Mouse (Mus musculus): ENCODE results near the gene Gse1. TPM values are rescaled to one million over a fixed set of nuclear protein-coding genes. Genes with fewer than 3 reads are reported as not detected.

Gene Gse1
- polyA plus RNA-seq, 1 experiment from 2014 or later: 6.8 TPM

GRCm38 (mm10) chr8:120464585-120464937 is 236.3 kb downstream of the Gse1 start:
- Histone ChIP-seq H3K4me3 (no peak overlapping the region), H3K9me3 (no peaks in the 10 kb centered on the region), H3K27ac (no peak overlapping the region), H3K4me1 (peaks cover 50% of the 10 kb centered on the region), H3K4me2 (no peak overlapping the region), H3K27me3 (peaks cover 8% of the 10 kb centered on the region; the same call in 1 of the 2 replicates), H3K9ac (no peak overlapping the region), H3K36me3 (no peaks in the 10 kb centered on the region)
- no peak for ATAC-seq (ENCODE audit: insufficient number of reproducible peaks, low FRiP score, low TSS enrichment, low read depth)
- 73% methylated on average over 4 of the region's 4 CpGs for WGBS

GRCm38 (mm10) chr8:120465710-120466109 is 237.5 kb downstream of the Gse1 start:
- Histone ChIP-seq H3K27me3 (peaks cover 8% of the 10 kb centered on the region; the same call in 1 of the 2 replicates), H3K4me3 (no peak overlapping the region), H3K9me3 (no peaks in the 10 kb centered on the region), H3K4me2 (peak overlapping the region; percentile 2; the same call in 1 of the 2 replicates), H3K9ac (no peak overlapping the region), H3K27ac (peak overlapping the region; percentile 59), H3K36me3 (no peaks in the 10 kb centered on the region), H3K4me1 (peaks cover 45% of the 10 kb centered on the region)
- peak; percentile 37 for ATAC-seq (ENCODE audit: insufficient number of reproducible peaks, low FRiP score, low TSS enrichment, low read depth)
- WGBS: 8% methylated on average over 8 of the region's 8 CpGs

DNA sequence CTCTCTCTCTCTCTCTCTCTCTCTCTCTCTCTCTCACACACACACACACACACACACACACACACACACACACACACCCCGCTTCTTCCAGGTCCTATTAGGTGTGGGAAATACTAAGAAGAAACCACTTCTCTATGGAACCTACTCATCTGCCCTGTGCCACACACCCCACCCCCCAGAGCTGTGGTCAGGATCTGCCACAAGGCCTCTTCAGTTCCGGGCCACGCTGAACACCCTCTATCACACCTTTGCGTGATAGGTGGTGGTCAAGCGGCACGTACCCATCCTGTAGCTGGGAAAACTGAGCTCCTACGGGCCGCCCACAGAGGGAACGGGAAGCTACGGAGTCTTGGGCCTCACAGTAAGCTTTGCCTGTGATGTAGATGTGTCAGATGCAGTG is 238.0 kb downstream of the Gse1 start:
- H3K4me2 ChIP-seq: no peak overlapping the region
- H3K9ac ChIP-seq: no peak overlapping the region
- no peaks in the 10 kb centered on the region for H3K36me3 ChIP-seq
- no peaks in the 10 kb centered on the region for H3K9me3 ChIP-seq
- peaks cover 8% of the 10 kb centered on the region; the same call in 1 of the 2 replicates for H3K27me3 ChIP-seq
- H3K27ac ChIP-seq: peak overlapping the region; percentile 43; the same call in 1 of the 2 replicates
- H3K4me3 ChIP-seq: no peak overlapping the region
- peaks cover 46% of the 10 kb centered on the region for H3K4me1 ChIP-seq
- WGBS: 61% methylated on average over 10 of the region's 10 CpGs
- no peak for ATAC-seq (ENCODE audit: insufficient number of reproducible peaks, low FRiP score, low TSS enrichment, low read depth)

DNA sequence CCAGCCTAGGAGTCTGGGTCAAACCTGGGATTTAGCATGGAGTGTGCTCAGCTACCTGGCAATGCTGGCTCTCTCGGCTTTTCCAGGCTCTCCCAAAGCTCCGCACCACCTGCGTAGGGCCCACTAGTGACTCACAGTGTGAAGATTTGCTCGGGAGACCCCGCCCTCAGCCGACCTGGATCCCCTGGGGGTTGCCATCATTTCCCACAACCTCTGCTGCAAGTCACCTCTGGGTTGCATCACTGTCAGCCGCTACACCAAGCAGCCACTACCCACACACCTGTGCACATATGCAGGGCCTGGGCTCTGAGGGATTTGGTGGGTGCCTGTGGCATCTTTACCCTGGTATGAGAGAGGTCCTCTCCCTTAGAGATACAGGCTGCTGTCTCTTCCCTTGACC is 239.3 kb downstream of the Gse1 start:
- Histone ChIP-seq H3K36me3 (no peaks in the 10 kb centered on the region), H3K27ac (no peak overlapping the region), H3K9me3 (no peaks in the 10 kb centered on the region), H3K9ac (no peak overlapping the region), H3K4me2 (no peak overlapping the region), H3K4me1 (peaks cover 52% of the 10 kb centered on the region), H3K4me3 (no peak overlapping the region), H3K27me3 (peaks cover 8% of the 10 kb centered on the region; the same call in 1 of the 2 replicates)
- no peak for ATAC-seq (ENCODE audit: insufficient number of reproducible peaks, low FRiP score, low TSS enrichment, low read depth)
- WGBS: 77% methylated on average over 7 of the region's 7 CpGs

GRCm38 (mm10) chr8:120470170-120470569 is 241.9 kb downstream of the Gse1 start:
- Histone ChIP-seq H3K4me2 (no peak overlapping the region), H3K27me3 (peaks cover 8% of the 10 kb centered on the region; the same call in 1 of the 2 replicates), H3K27ac (no peak overlapping the region), H3K9ac (no peak overlapping the region), H3K4me1 (peaks cover 51% of the 10 kb centered on the region), H3K36me3 (no peaks in the 10 kb centered on the region), H3K4me3 (no peak overlapping the region), H3K9me3 (no peaks in the 10 kb centered on the region)
- ATAC-seq (ENCODE audit: insufficient number of reproducible peaks, low FRiP score, low TSS enrichment, low read depth): no peak
- 88% methylated on average over 12 of the region's 12 CpGs for WGBS

DNA sequence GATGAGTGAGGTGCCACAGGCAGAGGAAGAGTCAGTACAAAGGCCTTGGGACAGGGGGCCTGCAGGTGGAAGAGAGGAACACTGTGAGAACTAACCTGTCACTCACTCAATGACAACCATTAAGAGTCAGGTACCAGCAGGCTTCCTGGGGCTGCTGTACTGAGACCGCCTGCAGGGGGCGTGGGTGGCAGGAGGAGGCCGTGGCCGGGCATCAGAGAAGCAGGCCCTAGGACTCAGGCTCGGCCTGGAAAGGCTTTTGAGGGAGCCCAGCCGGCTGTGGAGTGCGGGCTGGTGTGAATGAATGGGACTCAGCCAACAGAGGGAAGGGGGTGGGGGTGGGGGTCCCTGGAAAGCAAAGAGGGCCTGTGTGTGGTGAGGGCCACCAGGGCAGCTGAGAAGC is 242.9 kb downstream of the Gse1 start:
- 6% methylated on average over 7 of the region's 7 CpGs for WGBS
- Histone ChIP-seq H3K9ac (no peak overlapping the region), H3K4me3 (no peak overlapping the region), H3K27me3 (peaks cover 14% of the 10 kb centered on the region; the same call in 1 of the 2 replicates), H3K27ac (0 out of 2 replicates have a peak overlapping the region, but pooled peaks have one; percentile 9), H3K4me1 (peaks cover 47% of the 10 kb centered on the region), H3K4me2 (no peak overlapping the region), H3K36me3 (no peaks in the 10 kb centered on the region), H3K9me3 (no peaks in the 10 kb centered on the region)
- no peak for ATAC-seq (ENCODE audit: insufficient number of reproducible peaks, low FRiP score, low TSS enrichment, low read depth)

GRCm38 (mm10) chr8:120471752-120472151 is 243.5 kb downstream of the Gse1 start:
- Histone ChIP-seq H3K27me3 (peaks cover 14% of the 10 kb centered on the region; the same call in 1 of the 2 replicates), H3K36me3 (no peaks in the 10 kb centered on the region), H3K4me1 (peaks cover 47% of the 10 kb centered on the region), H3K4me2 (no peak overlapping the region), H3K9ac (no peak overlapping the region), H3K4me3 (no peak overlapping the region), H3K9me3 (no peaks in the 10 kb centered on the region), H3K27ac (0 out of 2 replicates have a peak overlapping the region, but pooled peaks have one; percentile 9)
- no peak for ATAC-seq (ENCODE audit: insufficient number of reproducible peaks, low FRiP score, low TSS enrichment, low read depth)
- 40% methylated on average over 2 of the region's 2 CpGs for WGBS

- H3K9ac ChIP-seq: no peak overlapping the region
- peaks cover 49% of the 10 kb centered on the region for H3K4me1 ChIP-seq
- ATAC-seq (ENCODE audit: insufficient number of reproducible peaks, low FRiP score, low TSS enrichment, low read depth): no peak
- no peaks in the 10 kb centered on the region for H3K36me3 ChIP-seq
- peak overlapping the region; percentile 44; the same call in 1 of the 2 replicates for H3K27ac ChIP-seq
- WGBS: 28% methylated on average over 16 of the region's 16 CpGs
- H3K27me3 ChIP-seq: peaks cover 14% of the 10 kb centered on the region; the same call in 1 of the 2 replicates
- H3K4me2 ChIP-seq: no peak overlapping the region
- no peaks in the 10 kb centered on the region for H3K9me3 ChIP-seq
- H3K4me3 ChIP-seq: no peak overlapping the region
Measured at GRCm38 (mm10) chr8:120472230-120472629, 244.0 kb downstream of the Gse1 start.

- Histone ChIP-seq H3K4me1 (peaks cover 48% of the 10 kb centered on the region), H3K27ac (no peak overlapping the region), H3K9ac (no peak overlapping the region), H3K4me3 (no peak overlapping the region), H3K27me3 (peaks cover 6% of the 10 kb centered on the region; the same call in 1 of the 2 replicates), H3K4me2 (no peak overlapping the region), H3K36me3 (no peaks in the 10 kb centered on the region), H3K9me3 (no peaks in the 10 kb centered on the region)
- ATAC-seq (ENCODE audit: insufficient number of reproducible peaks, low FRiP score, low TSS enrichment, low read depth): no peak
- WGBS: 86% methylated on average over 13 of the region's 13 CpGs
Measured at GRCm38 (mm10) chr8:120473729-120474364, 245.6 kb downstream of the Gse1 start.

DNA sequence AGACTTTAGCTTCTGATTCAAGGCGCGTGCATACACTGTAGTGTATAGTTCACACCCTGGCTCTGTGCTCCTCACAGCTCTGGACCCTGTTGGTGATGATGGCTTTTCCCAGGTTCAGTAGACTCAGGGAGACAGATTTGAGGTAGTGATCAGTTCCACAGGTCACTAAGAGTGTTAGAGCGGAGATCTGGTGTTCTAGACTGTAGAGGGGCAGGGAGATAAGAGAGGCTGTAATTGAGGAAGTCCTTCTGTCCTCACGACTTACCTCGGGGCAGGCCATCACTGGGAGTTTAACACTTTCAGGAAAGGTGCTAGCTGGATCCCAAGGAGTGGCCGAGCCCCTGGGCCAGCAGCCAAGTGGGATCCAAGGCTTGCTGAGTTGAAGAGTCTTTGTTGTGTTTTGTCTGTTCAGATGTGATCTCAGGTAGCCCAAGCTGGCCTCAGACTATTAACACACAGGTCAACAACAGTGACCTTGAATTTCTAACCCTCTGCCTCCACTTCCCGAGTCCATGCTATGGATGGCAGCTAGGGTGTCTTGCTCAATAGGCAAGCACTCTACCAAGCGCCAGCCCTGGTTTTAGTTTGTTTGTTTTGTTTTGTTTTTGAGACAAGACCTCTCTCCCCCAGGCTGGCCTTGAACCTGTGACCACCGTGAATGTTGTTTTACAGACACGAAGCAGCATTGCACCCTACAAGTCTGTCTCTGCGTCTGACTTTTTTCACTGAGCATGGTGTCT is 246.4 kb downstream of the Gse1 start:
- Histone ChIP-seq H3K9ac (no peak overlapping the region), H3K27ac (no peak overlapping the region), H3K27me3 (peaks cover 6% of the 10 kb centered on the region; the same call in 1 of the 2 replicates), H3K9me3 (no peaks in the 10 kb centered on the region), H3K36me3 (no peaks in the 10 kb centered on the region), H3K4me2 (no peak overlapping the region), H3K4me3 (no peak overlapping the region), H3K4me1 (peaks cover 48% of the 10 kb centered on the region)
- ATAC-seq (ENCODE audit: insufficient number of reproducible peaks, low FRiP score, low TSS enrichment, low read depth): no peak
- 76% methylated on average over 11 of the region's 11 CpGs for WGBS

- no peak overlapping the region for H3K27ac ChIP-seq
- peaks cover 6% of the 10 kb centered on the region; the same call in 1 of the 2 replicates for H3K27me3 ChIP-seq
- H3K9me3 ChIP-seq: no peaks in the 10 kb centered on the region
- 80% methylated on average over 10 of the region's 10 CpGs for WGBS
- no peak overlapping the region for H3K9ac ChIP-seq
- H3K36me3 ChIP-seq: no peaks in the 10 kb centered on the region
- no peak overlapping the region for H3K4me3 ChIP-seq
- H3K4me1 ChIP-seq: peaks cover 43% of the 10 kb centered on the region
- H3K4me2 ChIP-seq: no peak overlapping the region
- ATAC-seq (ENCODE audit: insufficient number of reproducible peaks, low FRiP score, low TSS enrichment, low read depth): no peak
Measured at GRCm38 (mm10) chr8:120475462-120476201, 247.4 kb downstream of the Gse1 start.

All from limb, embryonic 15.5 days (tissue).